Comparison of ENCODE assay signal across 8 mouse cellular contexts in the genomic region with DNA sequence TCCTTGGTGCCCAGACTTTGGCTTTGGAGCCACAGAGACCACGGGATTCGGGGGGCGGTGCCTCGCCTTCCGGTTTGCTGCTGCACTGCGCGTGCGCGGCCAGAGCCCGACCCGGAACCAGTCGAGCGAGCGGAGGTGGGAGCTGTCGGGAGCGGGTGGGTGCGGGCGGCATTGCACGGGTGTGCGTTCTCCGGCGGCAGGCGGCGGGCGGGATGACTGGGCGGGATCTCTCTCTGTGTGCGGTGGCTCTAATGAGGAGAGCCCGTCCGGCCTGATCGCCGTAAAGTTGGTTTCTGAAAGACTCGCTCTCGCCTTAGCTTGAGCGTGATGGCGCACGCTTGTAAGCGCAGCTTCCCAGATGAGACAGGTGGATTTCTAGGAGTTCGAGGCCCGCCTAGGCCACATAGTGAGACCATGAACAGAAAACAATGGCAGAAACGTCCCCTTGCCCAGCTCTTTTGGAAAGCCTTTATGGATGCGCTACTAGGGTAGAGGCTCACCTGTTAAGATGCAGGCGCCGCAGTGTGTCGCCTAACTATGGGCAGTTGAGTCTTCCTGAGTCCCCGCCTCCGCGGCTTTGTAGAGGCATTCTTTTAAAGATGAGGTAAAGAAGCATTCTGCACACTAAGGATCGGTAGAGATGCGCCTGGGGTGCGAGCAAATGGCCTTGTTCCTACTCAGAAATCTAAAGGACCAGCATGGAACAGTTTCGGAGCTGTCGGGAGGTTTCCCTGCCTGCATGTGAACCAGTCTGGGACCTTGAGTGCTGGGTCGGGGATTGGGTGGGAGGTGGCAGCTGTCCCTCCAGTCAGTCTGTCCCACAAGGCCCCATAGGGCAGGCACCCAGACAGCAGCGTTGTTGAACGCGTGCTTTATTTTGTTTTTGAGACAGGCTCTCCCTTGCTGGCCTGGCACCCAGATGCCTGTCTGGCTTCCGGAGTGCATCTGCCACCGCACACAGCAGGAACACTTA. TPM values are rescaled to one million over a fixed set of nuclear protein-coding genes. Genes with fewer than 3 reads are reported as not detected.
DNase-seq lines count a peak whose midpoint lies in the region; ATAC-seq and TF ChIP-seq lines count a peak whose summit lies in the region.

A gene (plus strand): TSS at position 108 of the 973 bp plus-strand sequence.

- H3K4me2 ChIP-seq in forebrain, embryonic 14.5 days (ENCODE audit: low read length) = peak within 1 kb of the TSS; percentile 91
- H3K4me2 ChIP-seq in neural tube, embryonic 15.5 days = peak within 1 kb of the TSS; percentile 94

- ATAC-seq in cerebellum, adult (ENCODE audit: insufficient number of reproducible peaks, low FRiP score, low TSS enrichment) = peak; percentile 93
- ATAC-seq in forebrain, embryonic 14.5 days = peak; percentile 97
- peak; percentile 96 for ATAC-seq in neural tube, embryonic 15.5 days (ENCODE audit: low FRiP score)

- peak; percentile 81 for TF ChIP-seq POLR2A in ES-Bruce4 (IDR thresholded peaks at IDR 0.05; ENCODE audit: insufficient read depth, low read length)

- peak within 1 kb of the TSS; percentile 84 for H3K9ac ChIP-seq in ES-Bruce4 (ENCODE audit: low read depth, poor library complexity, severe bottlenecking)
- H3K9ac ChIP-seq in forebrain, embryonic 14.5 days (ENCODE audit: low read length) = peak within 1 kb of the TSS; percentile 82
- H3K9ac ChIP-seq in neural tube, embryonic 15.5 days (replicated peaks) = peak within 1 kb of the TSS; percentile 76

- no peaks in the 10 kb centered on the region for H3K4me1 ChIP-seq in ES-Bruce4 (ENCODE audit: control insufficient read depth, insufficient read depth, low read length)
- H3K4me1 ChIP-seq in forebrain, embryonic 14.5 days (ENCODE audit: control insufficient read depth, insufficient read depth, low read length) = peaks cover 11% of the 10 kb centered on the region; the same call in 1 of the 2 replicates
- H3K4me1 ChIP-seq in neural tube, embryonic 15.5 days = peaks cover 20% of the 10 kb centered on the region

- H3K27ac ChIP-seq in ES-Bruce4 (ENCODE audit: insufficient read depth, low read length) = peak within 1 kb of the TSS; percentile 30; the same call in 1 of the 2 replicates
- peak within 1 kb of the TSS; percentile 85 for H3K27ac ChIP-seq in forebrain, embryonic 14.5 days (ENCODE audit: low read depth, low read length)
- H3K27ac ChIP-seq in neural tube, embryonic 15.5 days (replicated peaks) = peak within 1 kb of the TSS; percentile 95

- no peak for TF ChIP-seq EP300 in ES-Bruce4 (IDR thresholded peaks at IDR 0.05; ENCODE audit: insufficient read depth, low read depth, low read length)

- H3K27me3 ChIP-seq in ES-Bruce4 (ENCODE audit: control insufficient read depth, insufficient read depth, low read length, poor library complexity, severe bottlenecking) = no peaks in the 10 kb centered on the region
- H3K27me3 ChIP-seq in forebrain, embryonic 14.5 days (replicated peaks; ENCODE audit: control insufficient read depth, insufficient read depth, low read length) = no peaks in the 10 kb centered on the region
- H3K27me3 ChIP-seq in neural tube, embryonic 15.5 days (replicated peaks) = no peaks in the 10 kb centered on the region

- no peaks in the 10 kb centered on the region for H3K9me3 ChIP-seq in ES-Bruce4 (replicated peaks; ENCODE audit: control insufficient read depth, insufficient read depth, low read length, poor library complexity, severe bottlenecking)
- no peaks in the 10 kb centered on the region for H3K9me3 ChIP-seq in forebrain, embryonic 14.5 days (replicated peaks; ENCODE audit: control insufficient read depth, low read length)
- no peaks in the 10 kb centered on the region for H3K9me3 ChIP-seq in neural tube, embryonic 15.5 days (replicated peaks)

- DNase-seq in forebrain, embryonic 14.5 days (ENCODE audit: low spot score) = peak; percentile 95
- DNase-seq in heart, postnatal 14 days = peak; percentile 95 to 96
- DNase-seq in layer of hippocampus, adult 11-12 months (ENCODE audit: low spot score) = peak; percentile 95
- peak; percentile 94 to 96 for DNase-seq in lung, adult 18-20 months
- DNase-seq in testis, postnatal 14 days (ENCODE audit: low spot score) = peak; percentile 92

- intact Hi-C loops in heart, postnatal 14 days (cut with DNase I) = no loop called here

- 0 out of 2 replicates have a peak, but pooled peaks cover 2% of the 10 kb centered on the region for H3K36me3 ChIP-seq in ES-Bruce4 (ENCODE audit: control insufficient read depth, insufficient read depth, low read length, poor library complexity, severe bottlenecking)
- H3K36me3 ChIP-seq in forebrain, embryonic 14.5 days (ENCODE audit: control insufficient read depth, insufficient read depth, low read length) = peaks cover 35% of the 10 kb centered on the region
- H3K36me3 ChIP-seq in neural tube, embryonic 15.5 days = peaks cover 21% of the 10 kb centered on the region

- H3K4me3 ChIP-seq in ES-Bruce4 (ENCODE audit: low read depth, low read length) = peak within 1 kb of the TSS; percentile 99
- peak within 1 kb of the TSS; percentile 65 for H3K4me3 ChIP-seq in forebrain, embryonic 14.5 days (ENCODE audit: low read depth, low read length)
- H3K4me3 ChIP-seq in neural tube, embryonic 15.5 days (replicated peaks) = peak within 1 kb of the TSS; percentile 76

- TF ChIP-seq CTCF in ES-Bruce4 (IDR thresholded peaks at IDR 0.05; ENCODE audit: low read depth, low read length) = no peak

- WGBS in forebrain, embryonic 14.5 days = 5% methylated on average over 58 of the region's 58 CpGs
- WGBS in neural tube, embryonic 15.5 days = 3% methylated on average over 57 of the region's 58 CpGs

RNA-seq across cellular contexts. Expression of the gene that starts here (rescaled TPM):
- 12.4 and 14.7 TPM in 2 replicates for polyA plus RNA-seq in ES-Bruce4 (2011; ENCODE audit: insufficient read depth, insufficient read length, low read depth, missing spikeins)
- polyA plus RNA-seq in forebrain, embryonic 14.5 days (2014; fragmentation: Nextera tagmentation; extraction: Ambion mirVana) = 32.4 and 34.3 TPM in 2 replicates
- total RNA-seq in heart, postnatal 14 days (2021) = 10 to 100 TPM; 18.7 to 19.7 TPM
- 35.1 and 37.6 TPM in 2 replicates for polyA plus RNA-seq in neural tube, embryonic 15.5 days (2015; fragmentation: Nextera tagmentation; extraction: Ambion mirVana)

Comparison
In these comparisons a context has a peak if more than half of its experiments do, and no peak if none do; other contexts are left out.
1. Peak in every context shown above with its lines: DNase-seq, ATAC-seq, H3K4me3 ChIP-seq and H3K27ac ChIP-seq.
2. H3K27ac ChIP-seq: peak in every context shown above with its lines; median percentile 95 in neural tube, embryonic 15.5 days; 85 in forebrain, embryonic 14.5 days; 30 in ES-Bruce4.